Mouse (Mus musculus) A20 (cell line): ENCODE measurements around the gene A830031A19Rik.
A peak's percentile ranks its signal among the peaks of the same experiment; 100 is the strongest.

Experiments used
- DNase-seq: peaks from one replicate; pipeline ENCODE4 v3.0.0-alpha.2; 2011; ENCODE audit warnings: low read depth, low spot score

A830031A19Rik gene

GRCm38 (mm10) chr11:24076821-24077730, 2.2 kb upstream of the A830031A19Rik start:
- DNase-seq, result peak; percentile 90

GRCm38 (mm10) chr11:24076127-24076650, 1.3 kb upstream of the A830031A19Rik start:
- DNase-seq, result peak; percentile 92

- no peak for DNase-seq
These were observed 752 bp upstream of the A830031A19Rik start for GRCm38 (mm10) chr11:24075486-24076126.

GRCm38 (mm10) chr11:24074021-24074591, 748 bp downstream of the A830031A19Rik start:
- DNase-seq, result no peak

- DNase-seq, result peak; percentile 52
These were observed 9.5 kb downstream of the A830031A19Rik start for GRCm38 (mm10) chr11:24065313-24065712.

- DNase-seq, result no peak
These were observed 10.6 kb downstream of the A830031A19Rik start for GRCm38 (mm10) chr11:24064221-24064620.

- DNase-seq, result no peak
These were observed 12.3 kb downstream of the A830031A19Rik start for GRCm38 (mm10) chr11:24062495-24063096.

- peak; percentile 46 for DNase-seq
These were observed 13.0 kb downstream of the A830031A19Rik start for GRCm38 (mm10) chr11:24061819-24062218.

GRCm38 (mm10) chr11:24060428-24060827, 14.4 kb downstream of the A830031A19Rik start:
- DNase-seq, result no peak

GRCm38 (mm10) chr11:24059137-24059536, 15.7 kb downstream of the A830031A19Rik start:
- no peak for DNase-seq

- peak; percentile 59 for DNase-seq
These were observed 22.0 kb downstream of the A830031A19Rik start for GRCm38 (mm10) chr11:24052882-24053281.

- no peak for DNase-seq
These were observed 24.7 kb downstream of the A830031A19Rik start for GRCm38 (mm10) chr11:24050032-24050757.

GRCm38 (mm10) chr11:24049226-24050031, 25.4 kb downstream of the A830031A19Rik start:
- DNase-seq, result peak; percentile 76

- no peak for DNase-seq
These were observed 30.8 kb downstream of the A830031A19Rik start for GRCm38 (mm10) chr11:24044025-24044424.

GRCm38 (mm10) chr11:24020760-24021159, 54.1 kb downstream of the A830031A19Rik start:
- no peak for DNase-seq

- peak; percentile 53 for DNase-seq
These were observed 56.1 kb downstream of the A830031A19Rik start for GRCm38 (mm10) chr11:24018783-24019182.

- DNase-seq, result no peak
These were observed 58.1 kb downstream of the A830031A19Rik start for GRCm38 (mm10) chr11:24016647-24017179.

GRCm38 (mm10) chr11:24016049-24016448, 58.8 kb downstream of the A830031A19Rik start:
- DNase-seq, result no peak

- no peak for DNase-seq
These were observed 60.2 kb downstream of the A830031A19Rik start for GRCm38 (mm10) chr11:24014642-24015041.

- no peak for DNase-seq
These were observed 62.6 kb downstream of the A830031A19Rik start for GRCm38 (mm10) chr11:24012301-24012700.
